Mouse (Mus musculus) ES-E14 (cell line): ENCODE data around the gene Lta. TPM values are rescaled to one million over a fixed set of nuclear protein-coding genes. Genes with fewer than 3 reads are reported as not detected.

Source experiments
- DNase-seq: peaks from one replicate; pipeline ENCODE4 v3.0.0-alpha.2; 2013; ENCODE audit warnings: low read depth, low spot score
- H3K27ac ChIP-seq: 2 replicates; pipeline ENCODE4 v1.5.1; 2012; ENCODE audit warnings: low read depth, mild to moderate bottlenecking, low read length, moderate library complexity, mixed read lengths; ENCODE audit not compliant: poor library complexity, insufficient read depth, severe bottlenecking
- H3K36me3 ChIP-seq: 2 replicates; pipeline ENCODE4 v1.6.1; 2012; ENCODE audit warnings: mild to moderate bottlenecking, low read length, moderate library complexity, mixed read lengths; ENCODE audit not compliant: control insufficient read depth, poor library complexity, insufficient read depth, severe bottlenecking
- H3K4me1 ChIP-seq, 2 experiments: fragments of 150-350 bp in 1 of 2; sonication (generic) in 1 of 2; 2 replicates each; pipeline ENCODE4 v1.6.1; 2012; ENCODE audit warnings: low read length in 2 of 2, mild to moderate bottlenecking in 1 of 2, mixed read lengths in 1 of 2; ENCODE audit not compliant: control insufficient read depth in 2 of 2, insufficient read depth in 2 of 2, poor library complexity in 1 of 2
- H3K4me3 ChIP-seq, 2 experiments: fragments of 150-350 bp in 1 of 2; sonication (generic) in 1 of 2; 2 replicates each; pipeline ENCODE4 v1.5.1; 2012; ENCODE audit warnings: low read length in 2 of 2, low read depth in 1 of 2, mild to moderate bottlenecking in 1 of 2, mixed read lengths in 1 of 2; ENCODE audit not compliant: insufficient read depth in 1 of 2, poor library complexity in 1 of 2, severe bottlenecking in 1 of 2
- H3K9ac ChIP-seq: 2 replicates; pipeline ENCODE4 v1.6.1; 2012; ENCODE audit warnings: low read depth, mild to moderate bottlenecking, low read length, mixed read lengths; ENCODE audit not compliant: poor library complexity, insufficient read depth, severe bottlenecking
- H3K9me3 ChIP-seq: fragments of 150-350 bp; sonication (generic); 2 replicates; pipeline ENCODE4 v1.6.1; 2012; ENCODE audit warnings: low read depth, mild to moderate bottlenecking, low read length; ENCODE audit not compliant: control insufficient read depth, insufficient read depth
- CHD2 ChIP-seq: IDR thresholded peaks from 2 replicates; pipeline ENCODE4 v1.6.1; 2014; ENCODE audit warnings: mild to moderate bottlenecking, low read depth, low read length, inconsistent platforms
- HCFC1 ChIP-seq: IDR thresholded peaks from 2 replicates; pipeline ENCODE4 v1.6.1; 2012; ENCODE audit warnings: low read length, inconsistent platforms, borderline replicate concordance; ENCODE audit not compliant: insufficient read depth
- MAFK ChIP-seq: IDR thresholded peaks from 2 replicates; pipeline ENCODE4 v1.6.1; 2014; ENCODE audit warnings: mild to moderate bottlenecking, low read depth, low read length, inconsistent platforms; ENCODE audit not compliant: insufficient read depth
- ZC3H11A ChIP-seq: IDR thresholded peaks from 2 replicates; pipeline ENCODE4 v1.6.1; 2012; ENCODE audit warnings: low read depth, mild to moderate bottlenecking, inconsistent platforms, low read length, borderline replicate concordance
- ZNF384 ChIP-seq: IDR thresholded peaks from 2 replicates; pipeline ENCODE4 v1.6.1; 2012; ENCODE audit warnings: low read depth, low read length, inconsistent platforms
- in situ Hi-C, 2 experiments: fragments of 600-800 bp; cut with MboI; formaldehyde crosslinking; loops; one replicate each; pipeline ENCODE4 v1.15.1; 2025; ENCODE audit warnings: low sequenced_read_pairs in 2 of 2, inconsistent platforms in 1 of 2; ENCODE audit not compliant: unreplicated experiment in 2 of 2
- total RNA-seq: library from RNA; depleted of rRNA; stranded (reverse); fragments of 300-350 nt; gene quantifications from 2 replicates; pipeline ENCODE4 v1.2.3, GENCODE M21; 2012

Gene Lta
- total RNA-seq, 1 experiment = 0.13 TPM

GRCm38 (mm10) chr17:35172445-35173234 is 32.5 kb downstream of the Lta start:
- H3K27ac ChIP-seq = no peak overlapping the region
- no peak overlapping the region for H3K4me3 ChIP-seq
- DNase-seq = no peak
- H3K4me1 ChIP-seq = no peaks in the 10 kb centered on the region
- in situ Hi-C loops = no loop called here
- no peak overlapping the region for H3K9ac ChIP-seq
- no peaks in the 10 kb centered on the region for H3K36me3 ChIP-seq
- no peak for TF ChIP-seq ZNF384
- H3K9me3 ChIP-seq = no peaks in the 10 kb centered on the region

GRCm38 (mm10) chr17:35168541-35169207 is 36.5 kb downstream of the Lta start:
- H3K4me3 ChIP-seq = no peak overlapping the region
- H3K27ac ChIP-seq = no peak overlapping the region
- H3K4me1 ChIP-seq = peaks cover 0 to 3% of the 10 kb centered on the region in 2 experiments; a peak in 1 of 4 replicates
- H3K36me3 ChIP-seq = no peaks in the 10 kb centered on the region
- TF ChIP-seq MAFK (no peak), CHD2 (no peak), ZC3H11A (no peak), HCFC1 (no peak), ZNF384 (peak; percentile 99)
- H3K9me3 ChIP-seq = no peaks in the 10 kb centered on the region
- H3K9ac ChIP-seq = no peak overlapping the region
- in situ Hi-C loops = loop anchor here (5.0 kb wide), 1 partner anchor 64 kb away; the partner anchor contains the start of gene Atp6v1g2 (in 2 of the 2)
- no peak for DNase-seq

- Histone ChIP-seq H3K36me3 (peaks cover under 1% of the 10 kb centered on the region; the same call in 1 of the 2 replicates), H3K4me1 (peaks cover 0 to 3% of the 10 kb centered on the region in 2 experiments; a peak in 1 of 4 replicates), H3K27ac (no peak overlapping the region), H3K4me3 (no peak overlapping the region), H3K9ac (no peak overlapping the region), H3K9me3 (no peaks in the 10 kb centered on the region)
- no peak for DNase-seq
- in situ Hi-C loops = loop anchor here (5.0 kb wide), 1 partner anchor 65 kb away; the partner anchor contains the start of gene Atp6v1g2 (in 2 of the 2)
- TF ChIP-seq ZC3H11A (no peak), MAFK (no peak), HCFC1 (no peak), ZNF384 (no peak), CHD2 (no peak)
These were observed 37.4 kb downstream of the Lta start for GRCm38 (mm10) chr17:35167794-35168193.

- Histone ChIP-seq H3K4me3 (no peak overlapping the region), H3K4me1 (peaks cover 0 to 8% of the 10 kb centered on the region in 2 experiments; a peak in 1 of 4 replicates), H3K9ac (no peak overlapping the region), H3K9me3 (no peaks in the 10 kb centered on the region), H3K27ac (no peak overlapping the region), H3K36me3 (peaks cover 14% of the 10 kb centered on the region)
- TF ChIP-seq ZNF384 = no peak
- TF ChIP-seq ZC3H11A = peak; percentile 16; the same call in 1 of the 2 replicates
- in situ Hi-C loops = loop anchor here (5.0 kb wide), 1 partner anchor 66 kb away; the partner anchor contains the start of gene Atp6v1g2 (in 2 of the 2)
- DNase-seq = peak; percentile 96
These were observed 38.7 kb downstream of the Lta start for GRCm38 (mm10) chr17:35166352-35167035.
